Mouse (Mus musculus): ENCODE data around the gene Tnpo2. TPM values are rescaled to one million over a fixed set of nuclear protein-coding genes. Genes with fewer than 3 reads are reported as not detected.

The Tnpo2 gene
- polyA plus RNA-seq, 1 experiment from 2014 or later, result 41.0 TPM

DNA sequence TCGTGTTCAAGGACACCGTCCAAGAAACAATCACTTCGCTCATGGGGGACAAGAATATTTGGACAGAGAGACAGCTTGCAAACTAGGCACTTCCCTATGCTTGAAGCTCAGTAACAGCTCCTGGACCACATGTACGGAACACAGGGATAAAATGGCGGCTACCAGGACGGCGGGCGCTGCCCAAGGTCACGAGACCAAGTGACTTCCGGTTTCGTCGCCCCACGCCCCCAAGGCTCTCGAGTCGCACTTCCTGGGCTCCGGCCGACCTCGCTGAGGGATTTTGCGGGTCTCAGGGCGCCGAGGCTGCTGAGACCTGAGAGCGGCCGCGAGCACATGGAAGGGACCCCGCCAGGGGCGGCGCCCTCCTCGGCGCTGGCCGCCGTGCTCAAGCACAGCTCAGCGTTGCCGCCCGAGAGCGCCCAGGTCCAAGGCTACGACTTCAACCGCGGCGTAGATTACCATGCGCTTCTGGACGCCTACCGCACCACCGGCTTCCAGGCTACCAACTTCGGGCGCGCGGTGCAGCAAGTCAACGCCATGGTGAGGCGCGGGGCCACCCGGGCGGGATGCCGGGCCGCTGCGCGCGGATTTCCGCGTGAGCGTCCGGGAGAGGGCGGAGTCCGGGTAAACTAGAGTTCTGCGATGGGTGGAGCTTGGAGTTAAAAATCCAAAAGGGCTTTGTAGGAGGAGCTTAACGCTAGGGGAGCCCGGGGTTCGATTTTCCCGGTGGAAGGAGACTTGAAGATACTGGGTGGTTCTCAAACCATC lies 35.0 kb downstream of the Tnpo2 start, which contains the start of gene Dhps:
TSS of gene Dhps (plus strand) at position 244 of the 768 bp plus-strand sequence.
- no peaks in the 10 kb centered on the region for H3K27me3 ChIP-seq (ENCODE audit: control insufficient read depth, insufficient read depth, low read length)
- peak within 1 kb of the TSS; percentile 91 for H3K27ac ChIP-seq (replicated peaks; ENCODE audit: low read depth, low read length)
- H3K9me3 ChIP-seq (ENCODE audit: control insufficient read depth, low read length), result no peaks in the 10 kb centered on the region
- H3K4me2 ChIP-seq (ENCODE audit: low read length), result peak within 1 kb of the TSS; percentile 75
- DNase-seq (peak; percentile 96), ATAC-seq (ENCODE audit: low FRiP score, low TSS enrichment) (peak; percentile 89)
- peak within 1 kb of the TSS; percentile 91 for H3K4me3 ChIP-seq (replicated peaks; ENCODE audit: low read depth, low read length)
- WGBS, result under 1% methylated on average over 66 of the region's 68 CpGs
- peaks cover 55% of the 10 kb centered on the region for H3K36me3 ChIP-seq (ENCODE audit: control insufficient read depth, insufficient read depth, low read length)
- H3K9ac ChIP-seq (replicated peaks; ENCODE audit: low read length), result peak within 1 kb of the TSS; percentile 70
- H3K4me1 ChIP-seq (ENCODE audit: control insufficient read depth, insufficient read depth, low read length), result peaks cover 11% of the 10 kb centered on the region

DNA sequence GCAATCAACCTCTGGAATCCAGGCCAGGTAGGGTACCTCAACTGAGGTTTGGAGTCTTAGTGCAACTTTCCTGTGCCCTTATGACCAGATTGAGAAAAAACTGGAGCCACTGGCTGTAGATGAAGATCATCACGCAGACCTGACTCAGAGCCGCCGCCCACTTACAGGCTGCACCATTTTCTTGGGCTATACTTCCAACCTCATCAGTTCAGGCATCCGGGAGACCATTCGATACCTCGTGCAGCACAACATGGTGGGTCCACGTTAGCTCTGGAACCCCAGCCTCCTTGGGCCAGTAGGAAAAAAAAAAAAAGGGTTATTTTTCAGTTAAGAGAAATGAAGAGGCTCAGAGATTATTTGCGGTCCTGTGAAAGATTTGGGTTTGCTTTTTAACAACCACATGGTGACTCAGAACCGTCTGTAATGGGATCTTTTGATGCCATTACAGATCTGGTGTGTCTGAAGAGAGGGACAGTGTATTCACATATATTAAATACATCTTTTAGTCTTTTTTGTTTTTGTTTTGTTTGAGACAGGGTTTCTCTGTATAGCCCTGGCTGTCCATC lies 35.7 kb downstream of the Tnpo2 start:
- Histone ChIP-seq H3K9ac (replicated peaks; ENCODE audit: low read length) (peak overlapping the region; percentile 70), H3K9me3 (ENCODE audit: control insufficient read depth, low read length) (no peaks in the 10 kb centered on the region), H3K36me3 (ENCODE audit: control insufficient read depth, insufficient read depth, low read length) (peaks cover 51% of the 10 kb centered on the region), H3K4me1 (ENCODE audit: control insufficient read depth, insufficient read depth, low read length) (peaks cover 11% of the 10 kb centered on the region), H3K4me2 (ENCODE audit: low read length) (peak overlapping the region; percentile 75), H3K4me3 (replicated peaks; ENCODE audit: low read depth, low read length) (peak overlapping the region; percentile 91), H3K27ac (replicated peaks; ENCODE audit: low read depth, low read length) (peak overlapping the region; percentile 91; the same call in 1 of the 2 replicates), H3K27me3 (ENCODE audit: control insufficient read depth, insufficient read depth, low read length) (no peaks in the 10 kb centered on the region)
- no peak for DNase-seq
- WGBS, result 38% methylated on average over 9 of the region's 9 CpGs
- ATAC-seq (ENCODE audit: low FRiP score, low TSS enrichment), result no peak

DNA sequence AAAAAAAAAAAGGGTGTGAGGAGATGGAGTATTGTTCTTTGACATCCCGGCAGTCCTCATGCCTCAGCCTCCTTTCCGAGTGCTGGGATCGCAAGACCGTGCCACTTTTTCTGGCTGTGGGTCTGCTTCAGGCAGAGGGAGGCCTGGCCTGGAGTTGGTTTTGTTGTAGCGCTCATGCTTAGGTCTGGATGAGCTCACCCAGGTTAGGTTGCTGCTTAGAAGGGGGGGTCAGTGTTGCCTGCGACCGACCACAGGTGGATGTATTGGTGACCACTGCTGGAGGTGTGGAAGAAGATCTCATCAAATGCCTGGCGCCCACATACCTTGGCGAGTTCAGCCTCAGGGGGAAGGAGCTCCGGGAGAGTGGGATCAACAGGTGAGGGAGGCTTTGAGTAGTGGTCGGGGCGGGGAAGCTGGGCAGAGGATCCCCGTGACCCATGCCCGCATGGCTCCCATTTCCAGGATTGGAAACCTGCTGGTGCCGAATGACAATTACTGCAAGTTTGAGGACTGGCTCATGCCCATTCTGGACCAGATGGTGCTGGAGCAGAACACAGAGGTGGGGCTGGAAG lies 36.4 kb downstream of the Tnpo2 start:
- H3K27me3 ChIP-seq (ENCODE audit: control insufficient read depth, insufficient read depth, low read length), result no peaks in the 10 kb centered on the region
- H3K4me2 ChIP-seq (ENCODE audit: low read length), result no peak overlapping the region
- peaks cover 11% of the 10 kb centered on the region for H3K4me1 ChIP-seq (ENCODE audit: control insufficient read depth, insufficient read depth, low read length)
- WGBS, result 91% methylated on average over 15 of the region's 15 CpGs
- peaks cover 52% of the 10 kb centered on the region for H3K36me3 ChIP-seq (ENCODE audit: control insufficient read depth, insufficient read depth, low read length)
- no peaks in the 10 kb centered on the region for H3K9me3 ChIP-seq (ENCODE audit: control insufficient read depth, low read length)
- no peak overlapping the region for H3K9ac ChIP-seq (replicated peaks; ENCODE audit: low read length)
- DNase-seq (no peak), ATAC-seq (ENCODE audit: low FRiP score, low TSS enrichment) (no peak)
- H3K27ac ChIP-seq (replicated peaks; ENCODE audit: low read depth, low read length), result no peak overlapping the region
- H3K4me3 ChIP-seq (replicated peaks; ENCODE audit: low read depth, low read length), result no peak overlapping the region

DNA sequence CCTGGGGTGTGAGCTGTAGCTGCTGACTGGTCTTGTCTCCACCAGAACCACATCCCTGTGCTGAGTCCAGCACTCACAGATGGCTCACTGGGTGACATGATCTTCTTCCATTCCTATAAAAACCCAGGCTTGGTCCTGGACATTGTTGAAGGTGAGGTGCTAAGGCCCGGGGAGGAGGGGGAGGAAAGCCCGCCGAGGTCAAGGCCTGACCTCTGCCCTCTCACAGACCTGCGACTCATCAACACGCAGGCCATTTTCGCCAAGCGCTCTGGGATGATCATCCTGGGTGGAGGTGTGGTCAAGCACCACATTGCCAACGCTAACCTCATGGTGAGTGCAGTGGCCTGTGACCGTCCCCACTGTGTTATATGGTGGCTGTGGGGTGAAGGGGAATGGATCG lies 37.5 kb downstream of the Tnpo2 start:
- H3K36me3 ChIP-seq (ENCODE audit: control insufficient read depth, insufficient read depth, low read length), result peaks cover 51% of the 10 kb centered on the region
- H3K9me3 ChIP-seq (ENCODE audit: control insufficient read depth, low read length), result no peaks in the 10 kb centered on the region
- H3K4me1 ChIP-seq (ENCODE audit: control insufficient read depth, insufficient read depth, low read length), result peaks cover 11% of the 10 kb centered on the region
- H3K4me3 ChIP-seq (replicated peaks; ENCODE audit: low read depth, low read length), result no peak overlapping the region
- H3K27me3 ChIP-seq (ENCODE audit: control insufficient read depth, insufficient read depth, low read length), result no peaks in the 10 kb centered on the region
- DNase-seq, result no peak
- H3K9ac ChIP-seq (replicated peaks; ENCODE audit: low read length), result no peak overlapping the region
- WGBS, result 88% methylated on average over 10 of the region's 10 CpGs
- H3K4me2 ChIP-seq (ENCODE audit: low read length), result no peak overlapping the region
- ATAC-seq (ENCODE audit: low FRiP score, low TSS enrichment), result no peak
- no peak overlapping the region for H3K27ac ChIP-seq (replicated peaks; ENCODE audit: low read depth, low read length)

DNA sequence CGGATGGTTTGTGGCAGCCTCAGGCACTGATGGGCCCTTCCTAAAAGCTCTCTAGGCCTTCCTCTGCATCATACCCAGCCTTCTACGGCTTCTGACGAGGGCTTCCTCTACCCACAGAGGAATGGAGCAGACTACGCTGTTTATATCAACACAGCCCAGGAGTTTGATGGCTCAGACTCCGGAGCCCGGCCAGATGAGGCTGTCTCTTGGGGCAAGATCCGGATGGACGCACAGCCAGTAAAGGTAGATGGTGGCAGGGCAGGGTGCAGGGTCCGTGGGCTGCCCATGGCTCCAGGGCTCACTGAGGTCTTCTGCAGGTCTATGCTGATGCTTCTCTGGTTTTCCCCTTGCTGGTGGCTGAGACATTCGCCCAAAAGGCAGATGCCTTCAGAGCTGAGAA lies 37.9 kb downstream of the Tnpo2 start:
- Histone ChIP-seq H3K27me3 (ENCODE audit: control insufficient read depth, insufficient read depth, low read length) (no peaks in the 10 kb centered on the region), H3K4me2 (ENCODE audit: low read length) (no peak overlapping the region), H3K36me3 (ENCODE audit: control insufficient read depth, insufficient read depth, low read length) (peaks cover 50% of the 10 kb centered on the region), H3K4me1 (ENCODE audit: control insufficient read depth, insufficient read depth, low read length) (peaks cover 14% of the 10 kb centered on the region), H3K27ac (replicated peaks; ENCODE audit: low read depth, low read length) (no peak overlapping the region), H3K4me3 (replicated peaks; ENCODE audit: low read depth, low read length) (no peak overlapping the region), H3K9ac (replicated peaks; ENCODE audit: low read length) (no peak overlapping the region), H3K9me3 (ENCODE audit: control insufficient read depth, low read length) (no peaks in the 10 kb centered on the region)
- DNase-seq (no peak), ATAC-seq (ENCODE audit: low FRiP score, low TSS enrichment) (no peak)
- WGBS, result 92% methylated on average over 10 of the region's 10 CpGs

DNA sequence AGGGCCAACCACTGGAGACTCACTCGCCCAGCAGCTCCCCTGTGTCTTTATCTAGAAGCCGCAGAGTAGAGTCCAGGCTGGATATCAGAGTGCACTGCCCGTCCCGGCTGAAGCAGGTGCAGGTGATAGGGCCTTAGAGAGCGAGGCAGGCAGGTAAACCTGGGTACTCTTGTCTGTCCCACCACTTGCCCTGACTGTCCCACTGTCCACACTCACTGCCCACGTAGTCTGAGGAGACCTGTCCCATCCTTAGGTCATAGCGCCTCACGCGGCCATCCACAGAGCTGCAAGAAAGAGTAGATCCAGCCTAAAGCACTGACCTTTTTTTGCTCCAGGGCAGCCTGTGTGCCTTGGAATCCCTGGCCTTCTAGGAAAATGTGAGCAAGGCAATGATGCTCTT lies 39.3 kb downstream of the Tnpo2 start:
- ATAC-seq (ENCODE audit: low FRiP score, low TSS enrichment) (no peak), DNase-seq (peak; percentile 42)
- no peaks in the 10 kb centered on the region for H3K27me3 ChIP-seq (ENCODE audit: control insufficient read depth, insufficient read depth, low read length)
- H3K4me3 ChIP-seq (replicated peaks; ENCODE audit: low read depth, low read length), result no peak overlapping the region
- H3K27ac ChIP-seq (replicated peaks; ENCODE audit: low read depth, low read length), result no peak overlapping the region
- WGBS, result 76% methylated on average over 9 of the region's 9 CpGs
- H3K9me3 ChIP-seq (ENCODE audit: control insufficient read depth, low read length), result no peaks in the 10 kb centered on the region
- H3K9ac ChIP-seq (replicated peaks; ENCODE audit: low read length), result no peak overlapping the region
- H3K4me2 ChIP-seq (ENCODE audit: low read length), result no peak overlapping the region
- peaks cover 50% of the 10 kb centered on the region for H3K36me3 ChIP-seq (ENCODE audit: control insufficient read depth, insufficient read depth, low read length)
- H3K4me1 ChIP-seq (ENCODE audit: control insufficient read depth, insufficient read depth, low read length), result peaks cover 14% of the 10 kb centered on the region

DNA sequence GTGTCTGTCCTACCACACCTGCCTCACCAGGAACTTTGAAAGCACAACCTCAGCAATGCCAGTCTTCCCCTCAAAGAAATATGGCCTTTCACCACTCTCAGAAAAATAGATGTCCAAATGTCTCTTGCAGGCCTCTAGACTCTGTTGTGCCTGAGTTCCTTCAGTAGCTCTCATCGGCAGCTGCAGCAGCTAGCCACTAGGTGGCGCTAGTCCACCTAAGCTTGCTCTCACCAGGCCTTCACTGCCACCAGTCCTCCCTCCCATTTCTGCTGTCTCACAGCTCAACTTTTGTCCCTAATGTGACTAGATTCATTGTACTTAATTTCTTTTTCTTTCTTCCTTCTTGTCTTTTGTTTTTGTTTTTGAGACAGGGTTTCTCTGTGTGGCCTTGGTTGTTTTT lies 40.3 kb downstream of the Tnpo2 start:
- Histone ChIP-seq H3K4me3 (replicated peaks; ENCODE audit: low read depth, low read length) (no peak overlapping the region), H3K4me2 (ENCODE audit: low read length) (no peak overlapping the region), H3K4me1 (ENCODE audit: control insufficient read depth, insufficient read depth, low read length) (peaks cover 18% of the 10 kb centered on the region), H3K9me3 (ENCODE audit: control insufficient read depth, low read length) (no peaks in the 10 kb centered on the region), H3K27ac (replicated peaks; ENCODE audit: low read depth, low read length) (no peak overlapping the region), H3K36me3 (ENCODE audit: control insufficient read depth, insufficient read depth, low read length) (peaks cover 50% of the 10 kb centered on the region), H3K9ac (replicated peaks; ENCODE audit: low read length) (no peak overlapping the region), H3K27me3 (ENCODE audit: control insufficient read depth, insufficient read depth, low read length) (no peaks in the 10 kb centered on the region)
- DNase-seq, result peak; percentile 93
- peak; percentile 56; the same call in 1 of the 2 replicates for ATAC-seq (ENCODE audit: low FRiP score, low TSS enrichment)
- 0% methylated on average over 2 of the region's 2 CpGs for WGBS

DNA sequence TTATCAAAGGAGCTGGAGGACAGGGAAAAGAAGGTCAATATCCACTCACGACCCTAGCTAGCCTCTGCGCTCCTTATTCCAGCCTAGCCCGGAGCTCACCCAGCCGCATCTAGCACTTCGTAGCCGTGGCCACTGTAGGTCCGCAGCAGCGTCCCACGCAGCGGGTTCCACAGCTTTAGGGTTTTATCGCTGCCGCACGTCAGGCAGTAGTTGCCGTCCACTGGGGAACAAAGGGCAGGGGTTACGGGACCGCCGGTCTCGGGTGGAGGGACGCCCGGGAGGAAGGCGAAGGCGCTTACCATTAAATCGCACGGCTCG lies 43.5 kb downstream of the Tnpo2 start:
- Histone ChIP-seq H3K9me3 (ENCODE audit: control insufficient read depth, low read length) (no peaks in the 10 kb centered on the region), H3K36me3 (ENCODE audit: control insufficient read depth, insufficient read depth, low read length) (peaks cover 30% of the 10 kb centered on the region), H3K9ac (replicated peaks; ENCODE audit: low read length) (peak overlapping the region; percentile 91), H3K4me2 (ENCODE audit: low read length) (peak overlapping the region; percentile 93), H3K4me3 (replicated peaks; ENCODE audit: low read depth, low read length) (peak overlapping the region; percentile 87), H3K4me1 (ENCODE audit: control insufficient read depth, insufficient read depth, low read length) (peaks cover 22% of the 10 kb centered on the region), H3K27ac (replicated peaks; ENCODE audit: low read depth, low read length) (peak overlapping the region; percentile 16), H3K27me3 (ENCODE audit: control insufficient read depth, insufficient read depth, low read length) (no peaks in the 10 kb centered on the region)
- DNase-seq (peak; percentile 21), ATAC-seq (ENCODE audit: low FRiP score, low TSS enrichment) (no peak)
- 0% methylated on average over 25 of the region's 25 CpGs for WGBS

Data from midbrain, embryonic 14.5 days (tissue).